Mouse (Mus musculus): ENCODE data around the gene Hs3st4. TPM values are rescaled to one million over a fixed set of nuclear protein-coding genes. Genes with fewer than 3 reads are reported as not detected.

Hs3st4 gene
- polyA plus RNA-seq (2015; fragmentation: Nextera tagmentation; extraction: Ambion mirVana) = 3.3 and 5.0 TPM in 2 replicates

DNA sequence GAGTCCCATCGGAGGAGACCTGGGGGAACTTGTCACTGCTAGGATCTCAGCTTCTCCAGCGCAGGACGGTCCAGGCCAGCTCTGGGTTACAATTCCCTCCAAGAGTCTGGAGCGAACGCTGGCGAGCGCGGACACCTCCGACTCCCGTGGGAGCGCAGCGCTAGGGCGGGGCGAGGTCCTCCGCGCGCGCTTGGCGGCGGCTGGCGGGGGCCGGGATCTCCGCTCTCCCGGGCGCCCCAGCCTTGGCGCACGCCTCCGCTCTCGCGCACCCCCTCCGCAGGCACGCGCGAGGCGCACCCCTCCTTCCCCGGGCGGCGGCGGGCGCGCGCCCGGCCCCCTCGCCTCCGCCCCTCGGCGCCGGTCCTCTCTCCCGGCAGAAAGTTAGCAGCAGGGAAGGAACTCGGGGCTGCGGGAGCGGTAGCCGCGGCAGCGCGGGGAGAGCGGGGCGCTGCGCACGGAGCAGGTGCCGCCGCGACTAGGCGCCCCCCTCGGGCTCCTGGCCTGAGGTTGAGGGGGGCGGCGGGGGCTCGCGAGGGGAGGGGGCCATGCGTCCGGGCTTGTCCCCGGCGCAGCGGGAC, at the start of gene Hs3st4:
Gene Hs3st4, plus strand, starts transcription at position 409 of the 578 bp plus-strand sequence.
- Histone ChIP-seq H3K36me3 (ENCODE audit: poor library complexity, severe bottlenecking) (no peaks in the 10 kb centered on the region), H3K27me3 (peaks cover 75% of the 10 kb centered on the region), H3K9ac (peak within 1 kb of the TSS; percentile 61), H3K4me1 (peaks cover 17% of the 10 kb centered on the region), H3K4me3 (peak within 1 kb of the TSS; percentile 68), H3K27ac (no peak within 1 kb of the TSS), H3K9me3 (replicated peaks) (no peaks in the 10 kb centered on the region), H3K4me2 (peak within 1 kb of the TSS; percentile 98)
- ATAC-seq = peak; percentile 80
- WGBS = under 1% methylated on average over 29 of the region's 74 CpGs

DNA sequence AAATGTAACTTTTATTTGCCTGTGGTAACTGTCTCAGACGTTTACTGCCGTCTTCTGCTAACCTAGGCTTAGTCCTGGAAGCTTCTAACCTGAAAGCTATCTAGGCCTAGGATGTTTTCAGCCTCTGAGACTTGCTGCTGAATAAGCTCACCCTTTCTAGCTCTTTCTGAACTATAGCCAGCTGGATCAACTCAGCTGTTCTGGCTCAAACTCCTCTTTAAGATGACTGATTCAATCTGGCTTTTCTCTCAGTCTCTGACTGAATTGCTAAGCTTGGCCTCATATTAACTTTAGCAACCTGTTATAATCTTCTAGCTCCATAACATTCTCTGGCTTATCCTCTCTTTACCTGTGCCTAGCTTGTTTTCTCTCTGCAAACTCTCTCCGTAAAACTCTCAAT, 35.8 kb upstream of the Hs3st4 start:
- Histone ChIP-seq H3K4me1 (no peaks in the 10 kb centered on the region), H3K27me3 (no peaks in the 10 kb centered on the region), H3K4me2 (no peak overlapping the region), H3K4me3 (no peak overlapping the region), H3K9ac (no peak overlapping the region), H3K9me3 (replicated peaks) (no peaks in the 10 kb centered on the region), H3K36me3 (ENCODE audit: poor library complexity, severe bottlenecking) (no peaks in the 10 kb centered on the region), H3K27ac (no peak overlapping the region)
- 79% methylated on average over 3 of the region's 3 CpGs for WGBS
- no peak for ATAC-seq

GRCm38 (mm10) chr7:123963021-123963420, 19.6 kb upstream of the Hs3st4 start:
- 82% methylated on average over 5 of the region's 5 CpGs for WGBS
- H3K9me3 ChIP-seq (replicated peaks) = no peaks in the 10 kb centered on the region; the same call in 1 of the 2 replicates
- H3K9ac ChIP-seq = no peak overlapping the region
- no peaks in the 10 kb centered on the region for H3K4me1 ChIP-seq
- no peak overlapping the region for H3K27ac ChIP-seq
- H3K36me3 ChIP-seq (ENCODE audit: poor library complexity, severe bottlenecking) = no peaks in the 10 kb centered on the region
- ATAC-seq = no peak
- H3K4me3 ChIP-seq = no peak overlapping the region
- no peak overlapping the region for H3K4me2 ChIP-seq
- H3K27me3 ChIP-seq = no peaks in the 10 kb centered on the region

GRCm38 (mm10) chr7:123964559-123965142, 18.0 kb upstream of the Hs3st4 start:
- 59% methylated on average over 10 of the region's 10 CpGs for WGBS
- no peak overlapping the region for H3K4me3 ChIP-seq
- no peaks in the 10 kb centered on the region; the same call in 1 of the 2 replicates for H3K9me3 ChIP-seq (replicated peaks)
- no peaks in the 10 kb centered on the region for H3K4me1 ChIP-seq
- no peaks in the 10 kb centered on the region for H3K27me3 ChIP-seq
- ATAC-seq = no peak
- no peaks in the 10 kb centered on the region for H3K36me3 ChIP-seq (ENCODE audit: poor library complexity, severe bottlenecking)
- H3K9ac ChIP-seq = no peak overlapping the region
- H3K27ac ChIP-seq = no peak overlapping the region
- H3K4me2 ChIP-seq = no peak overlapping the region

GRCm38 (mm10) chr7:123965515-123965914, 17.2 kb upstream of the Hs3st4 start:
- Histone ChIP-seq H3K4me1 (no peaks in the 10 kb centered on the region), H3K27me3 (no peaks in the 10 kb centered on the region), H3K9me3 (replicated peaks) (no peaks in the 10 kb centered on the region; the same call in 1 of the 2 replicates), H3K36me3 (ENCODE audit: poor library complexity, severe bottlenecking) (no peaks in the 10 kb centered on the region), H3K4me3 (no peak overlapping the region), H3K4me2 (no peak overlapping the region), H3K27ac (no peak overlapping the region), H3K9ac (no peak overlapping the region)
- ATAC-seq = no peak
- WGBS = 70% methylated on average over 7 of the region's 7 CpGs

DNA sequence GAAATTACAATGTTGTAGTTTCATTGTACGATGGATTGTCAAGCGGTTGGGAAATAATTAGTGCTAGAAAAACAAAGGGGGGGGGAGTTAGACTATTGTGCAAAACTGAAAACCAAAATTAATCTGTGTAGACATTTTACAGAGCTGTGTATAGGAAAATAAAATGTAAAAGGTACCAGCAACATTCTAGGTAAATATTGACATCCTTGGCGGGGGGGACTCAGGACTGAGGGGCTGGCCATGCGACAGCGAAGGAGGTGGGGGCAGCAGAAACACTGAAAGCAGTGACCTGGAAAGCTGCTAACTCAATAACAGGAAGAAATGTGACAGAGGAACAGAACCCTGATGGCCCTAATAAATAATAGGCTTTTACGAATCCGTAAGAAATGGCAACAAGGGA, 7.2 kb upstream of the Hs3st4 start:
- peaks cover 10% of the 10 kb centered on the region for H3K27me3 ChIP-seq
- ATAC-seq = no peak
- H3K27ac ChIP-seq = no peak overlapping the region
- no peak overlapping the region for H3K4me2 ChIP-seq
- 39% methylated on average over 7 of the region's 7 CpGs for WGBS
- H3K36me3 ChIP-seq (ENCODE audit: poor library complexity, severe bottlenecking) = no peaks in the 10 kb centered on the region
- H3K9ac ChIP-seq = no peak overlapping the region
- no peaks in the 10 kb centered on the region for H3K4me1 ChIP-seq
- H3K9me3 ChIP-seq (replicated peaks) = no peaks in the 10 kb centered on the region
- no peak overlapping the region for H3K4me3 ChIP-seq

- no peak overlapping the region for H3K4me3 ChIP-seq
- H3K9me3 ChIP-seq (replicated peaks) = no peaks in the 10 kb centered on the region
- H3K9ac ChIP-seq = no peak overlapping the region
- peaks cover 68% of the 10 kb centered on the region for H3K27me3 ChIP-seq
- H3K4me1 ChIP-seq = peaks cover 17% of the 10 kb centered on the region
- WGBS = 23% methylated on average over 7 of the region's 7 CpGs
- peak overlapping the region; percentile 98; the same call in 1 of the 2 replicates for H3K4me2 ChIP-seq
- H3K27ac ChIP-seq = no peak overlapping the region
- no peaks in the 10 kb centered on the region for H3K36me3 ChIP-seq (ENCODE audit: poor library complexity, severe bottlenecking)
- no peak for ATAC-seq
Measured at GRCm38 (mm10) chr7:123981435-123981834, 1.2 kb upstream of the Hs3st4 start.

DNA sequence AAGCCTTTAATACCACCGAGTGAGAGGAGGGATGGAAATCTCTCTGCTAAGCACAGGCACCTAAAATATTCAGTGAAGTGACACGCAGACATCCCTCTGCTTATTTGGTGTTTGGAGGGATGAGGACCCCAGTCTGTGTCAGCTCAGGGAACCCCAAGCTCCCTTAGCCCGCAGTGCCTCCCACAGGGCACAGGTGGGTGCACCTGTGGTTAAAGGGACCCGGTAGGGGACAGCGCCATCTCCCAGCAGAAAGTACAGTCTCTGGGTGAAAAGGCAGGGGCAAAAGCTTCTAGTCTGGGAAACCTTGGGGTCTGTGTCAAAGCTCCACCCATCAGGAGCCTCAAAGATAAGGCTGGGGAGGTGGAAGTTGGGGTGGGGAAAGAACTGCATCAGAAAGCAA, 659 bp upstream of the Hs3st4 start:
- no peaks in the 10 kb centered on the region for H3K9me3 ChIP-seq (replicated peaks)
- 2% methylated on average over 5 of the region's 5 CpGs for WGBS
- peaks cover 17% of the 10 kb centered on the region for H3K4me1 ChIP-seq
- H3K4me3 ChIP-seq = peak overlapping the region; percentile 68
- no peaks in the 10 kb centered on the region for H3K36me3 ChIP-seq (ENCODE audit: poor library complexity, severe bottlenecking)
- no peak overlapping the region for H3K27ac ChIP-seq
- H3K27me3 ChIP-seq = peaks cover 74% of the 10 kb centered on the region
- H3K4me2 ChIP-seq = peak overlapping the region; percentile 98
- peak; percentile 25 for ATAC-seq
- peak overlapping the region; percentile 61; the same call in 1 of the 2 replicates for H3K9ac ChIP-seq

GRCm38 (mm10) chr7:123983177-123984046, 743 bp downstream of the Hs3st4 start:
- Histone ChIP-seq H3K9ac (peak overlapping the region; percentile 61), H3K9me3 (replicated peaks) (no peaks in the 10 kb centered on the region), H3K27ac (no peak overlapping the region), H3K4me3 (peak overlapping the region; percentile 68), H3K4me1 (peaks cover 17% of the 10 kb centered on the region), H3K4me2 (peak overlapping the region; percentile 98), H3K36me3 (ENCODE audit: poor library complexity, severe bottlenecking) (no peaks in the 10 kb centered on the region), H3K27me3 (peaks cover 75% of the 10 kb centered on the region)
- WGBS = under 1% methylated on average over 73 of the region's 97 CpGs
- ATAC-seq = peak; percentile 41

DNA sequence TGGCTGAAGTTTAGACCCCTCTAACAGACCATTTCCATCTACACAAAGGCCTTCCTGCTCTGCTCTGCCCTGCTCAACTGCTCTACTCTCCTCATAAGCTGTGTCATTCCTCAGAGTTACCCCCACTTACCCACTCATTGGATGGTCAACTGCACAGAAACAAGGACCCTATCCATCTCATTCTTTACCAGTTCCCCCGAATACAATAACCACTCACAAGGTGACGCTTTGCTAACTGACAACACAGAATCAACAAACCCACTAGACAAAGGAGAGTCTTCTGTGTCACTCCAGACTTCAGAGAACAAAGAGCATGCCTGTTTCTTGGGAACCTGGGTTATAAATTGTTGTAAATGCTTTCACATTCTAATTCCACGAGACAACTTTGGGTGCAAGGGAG, 9.5 kb downstream of the Hs3st4 start:
- Histone ChIP-seq H3K4me3 (no peak overlapping the region), H3K4me2 (no peak overlapping the region), H3K9ac (no peak overlapping the region), H3K9me3 (replicated peaks) (no peaks in the 10 kb centered on the region), H3K36me3 (ENCODE audit: poor library complexity, severe bottlenecking) (no peaks in the 10 kb centered on the region), H3K4me1 (no peaks in the 10 kb centered on the region), H3K27ac (no peak overlapping the region), H3K27me3 (0 out of 2 replicates have a peak, but pooled peaks cover 4% of the 10 kb centered on the region)
- no peak for ATAC-seq
- 65% methylated on average over 3 of the region's 3 CpGs for WGBS

GRCm38 (mm10) chr7:123997266-123997665, 14.6 kb downstream of the Hs3st4 start:
- Histone ChIP-seq H3K4me3 (no peak overlapping the region), H3K9me3 (replicated peaks) (no peaks in the 10 kb centered on the region), H3K27ac (no peak overlapping the region), H3K27me3 (no peaks in the 10 kb centered on the region), H3K4me2 (no peak overlapping the region), H3K36me3 (ENCODE audit: poor library complexity, severe bottlenecking) (no peaks in the 10 kb centered on the region), H3K4me1 (no peaks in the 10 kb centered on the region), H3K9ac (no peak overlapping the region)
- no peak for ATAC-seq
- 47% methylated on average over 3 of the region's 3 CpGs for WGBS

- Histone ChIP-seq H3K4me2 (no peak overlapping the region), H3K36me3 (ENCODE audit: poor library complexity, severe bottlenecking) (no peaks in the 10 kb centered on the region), H3K9ac (no peak overlapping the region), H3K4me1 (no peaks in the 10 kb centered on the region), H3K27me3 (no peaks in the 10 kb centered on the region), H3K9me3 (replicated peaks) (no peaks in the 10 kb centered on the region), H3K27ac (no peak overlapping the region), H3K4me3 (no peak overlapping the region)
- WGBS = 82% methylated on average over 7 of the region's 7 CpGs
- ATAC-seq = no peak
Measured at GRCm38 (mm10) chr7:123998601-123999000, 15.9 kb downstream of the Hs3st4 start.

Data from forebrain, embryonic 13.5 days (tissue).